Mouse (Mus musculus) neutrophil, adult 5-6 weeks (primary cell): ENCODE measurements at regions not wholly inside any gene's neighbourhood (a gene's known extent, or its start where the extent isn't known, plus 50 kb on each side); places are given as distances from the start of the nearest gene placed in this dataset.

ENCODE experiments used
- ATAC-seq: fragments of 151-379, 151-347 bp; 2 replicates; pipeline ENCODE4 v1.8.0; 2017; ENCODE audit warnings: mild to moderate bottlenecking, moderate TSS enrichment; ENCODE audit not compliant: insufficient number of reproducible peaks, poor library complexity, low FRiP score, severe bottlenecking; ENCODE audit errors: extremely low read depth

- ATAC-seq: no peak
These were observed 368.5 kb downstream of the Gm45692 start for GRCm38 (mm10) chr8:26487866-26488265.

- no peak for ATAC-seq
These were observed 369.3 kb downstream of the Gm45692 start for GRCm38 (mm10) chr8:26488590-26488989.

- no peak for ATAC-seq
These were observed 382.0 kb downstream of the Gm45692 start for GRCm38 (mm10) chr8:26501196-26501813.

GRCm38 (mm10) chr8:26501814-26502572 is 382.7 kb downstream of the Gm45692 start:
- no peak for ATAC-seq

- no peak for ATAC-seq
These were observed 383.4 kb downstream of the Gm45692 start for GRCm38 (mm10) chr8:26502772-26503171.

GRCm38 (mm10) chr8:26503918-26504317 is 384.6 kb downstream of the Gm45692 start:
- no peak for ATAC-seq

GRCm38 (mm10) chr8:26504319-26505035 is 385.1 kb downstream of the Gm45692 start:
- no peak for ATAC-seq

- no peak for ATAC-seq
These were observed 388.3 kb downstream of the Gm45692 start for GRCm38 (mm10) chr8:26507611-26508070.

- ATAC-seq: no peak
These were observed 389.9 kb downstream of the Gm45692 start for GRCm38 (mm10) chr8:26509254-26509653.

GRCm38 (mm10) chr8:26513001-26513400 is 393.7 kb downstream of the Gm45692 start:
- ATAC-seq: no peak

GRCm38 (mm10) chr8:26524237-26524636 is 404.9 kb downstream of the Gm45692 start:
- ATAC-seq: no peak

- ATAC-seq: no peak
These were observed 407.3 kb downstream of the Gm45692 start for GRCm38 (mm10) chr8:26526474-26527185.

GRCm38 (mm10) chr8:26527186-26527580 is 407.8 kb downstream of the Gm45692 start:
- no peak for ATAC-seq

- ATAC-seq: no peak
These were observed 410.6 kb downstream of the Gm45692 start for GRCm38 (mm10) chr8:26529921-26530320.

GRCm38 (mm10) chr8:26533444-26534421 is 414.4 kb downstream of the Gm45692 start:
- ATAC-seq: no peak

- no peak for ATAC-seq
These were observed 416.5 kb downstream of the Gm45692 start for GRCm38 (mm10) chr8:26535816-26536215.

- ATAC-seq: no peak
These were observed 423.4 kb upstream of the Zfp703 start for GRCm38 (mm10) chr8:26553691-26554090.

GRCm38 (mm10) chr8:26559196-26559595 is 417.9 kb upstream of the Zfp703 start:
- no peak for ATAC-seq
